Mouse (Mus musculus): ENCODE data around the gene Ankrd22.

DNA sequence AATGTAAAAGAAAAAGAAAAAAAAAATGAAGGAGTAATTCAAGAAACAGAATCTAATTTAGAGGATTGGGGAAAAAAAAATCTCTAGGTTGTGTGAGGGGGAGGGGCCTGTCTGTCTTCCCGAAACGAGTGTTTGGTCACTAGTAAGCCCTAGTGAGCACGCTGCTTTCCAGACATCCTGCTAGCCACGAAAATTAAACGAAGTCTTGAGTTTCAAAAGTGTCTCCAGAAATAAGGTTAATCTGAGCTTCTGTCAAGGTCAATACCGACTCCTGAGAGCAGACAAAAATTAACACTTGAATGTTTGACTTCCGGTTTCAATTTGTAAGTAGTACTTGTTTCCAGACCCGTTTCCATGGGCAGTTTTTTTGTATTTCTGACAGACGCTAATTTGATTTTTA, 27.3 kb upstream of the Ankrd22 start:
- no peak for TF ChIP-seq CTCF (IDR thresholded peaks at IDR 0.05; ENCODE audit: control insufficient read depth, insufficient read depth, insufficient read length)
- TF ChIP-seq MAX (IDR thresholded peaks at IDR 0.05), result no peak
- TF ChIP-seq MYOD1 (IDR thresholded peaks at IDR 0.05; ENCODE audit: control insufficient read depth, insufficient read length, low read depth), result no peak
- TF ChIP-seq USF1 (IDR thresholded peaks at IDR 0.05; ENCODE audit: low read depth), result no peak
- TF ChIP-seq CEBPB (IDR thresholded peaks at IDR 0.05; ENCODE audit: low read depth), result no peak
- no peak for TF ChIP-seq MYOG (IDR thresholded peaks at IDR 0.05; ENCODE audit: control insufficient read depth, extremely low read depth, insufficient read length)
- no peak for TF ChIP-seq FOSL1 (IDR thresholded peaks at IDR 0.05; ENCODE audit: insufficient read depth, low read length, poor library complexity, severe bottlenecking)
